Mouse (Mus musculus): ENCODE data around the gene Lcn11. TPM values are rescaled to one million over a fixed set of nuclear protein-coding genes. Genes with fewer than 3 reads are reported as not detected.
"Not testable (repeated sequence)": the region's sequence is repeated elsewhere in the genome, so short reads cannot be mapped to it uniquely, and the experiment has no call there.

Gene Lcn11
- not detected for total RNA-seq (2021)

GRCm38 (mm10) chr2:25776717-25777116, at the start of gene Lcn11:
Gene Lcn11, plus strand, starts transcription at chr2:25777017.
- no peak for DNase-seq

GRCm38 (mm10) chr2:25733199-25733930, 43.5 kb upstream of the Lcn11 start:
- DNase-seq: no peak

- not testable (repeated sequence) for DNase-seq
Measured at GRCm38 (mm10) chr2:25736709-25737108, 40.1 kb upstream of the Lcn11 start, which contains the start of gene Obp2b. Gene Obp2b, plus strand, starts transcription at chr2:25737009.

GRCm38 (mm10) chr2:25741671-25742070, 35.1 kb upstream of the Lcn11 start:
- no peak for DNase-seq

- no peak for DNase-seq
Measured at GRCm38 (mm10) chr2:25754201-25754600, 22.6 kb upstream of the Lcn11 start.

GRCm38 (mm10) chr2:25758064-25758625, 18.7 kb upstream of the Lcn11 start:
- DNase-seq: no peak

- no peak for DNase-seq
Measured at GRCm38 (mm10) chr2:25765269-25765668, 11.5 kb upstream of the Lcn11 start, which contains the start of gene Lcn3. Gene Lcn3, plus strand, starts transcription at chr2:25765569.

- DNase-seq: no peak
Measured at GRCm38 (mm10) chr2:25767764-25768163, 9.1 kb upstream of the Lcn11 start.

GRCm38 (mm10) chr2:25773507-25773906, 3.3 kb upstream of the Lcn11 start:
- DNase-seq: no peak

- DNase-seq: no peak
Measured at GRCm38 (mm10) chr2:25774640-25775039, 2.2 kb upstream of the Lcn11 start.

GRCm38 (mm10) chr2:25775991-25776390, 826 bp upstream of the Lcn11 start:
- DNase-seq: no peak

GRCm38 (mm10) chr2:25779076-25779475, 2.3 kb downstream of the Lcn11 start:
- no peak for DNase-seq

- no peak for DNase-seq
Measured at GRCm38 (mm10) chr2:25780921-25781320, 4.1 kb downstream of the Lcn11 start.

- DNase-seq: no peak
Measured at GRCm38 (mm10) chr2:25781957-25782356, 5.1 kb downstream of the Lcn11 start, which contains the start of gene Gm13539. Gene Gm13539, plus strand, starts transcription at chr2:25782257.

GRCm38 (mm10) chr2:25785573-25786322, 8.9 kb downstream of the Lcn11 start:
- no peak for DNase-seq

GRCm38 (mm10) chr2:25789092-25789491, 12.3 kb downstream of the Lcn11 start:
- no peak for DNase-seq

- DNase-seq: peak; percentile 27
Measured at GRCm38 (mm10) chr2:25797635-25798034, 20.8 kb downstream of the Lcn11 start.

- DNase-seq: peak; percentile 13
Measured at GRCm38 (mm10) chr2:25798065-25798464, 21.2 kb downstream of the Lcn11 start.

GRCm38 (mm10) chr2:25811711-25812110, 34.9 kb downstream of the Lcn11 start:
- DNase-seq: no peak

- DNase-seq: no peak
Measured at GRCm38 (mm10) chr2:25813364-25813763, 36.5 kb downstream of the Lcn11 start.

- DNase-seq: not testable (repeated sequence)
Measured at GRCm38 (mm10) chr2:25815748-25816147, 38.9 kb downstream of the Lcn11 start, which contains the start of gene Glt6d1. Gene Glt6d1, minus strand, starts transcription at chr2:25815848.

GRCm38 (mm10) chr2:25822806-25823205, 46.0 kb downstream of the Lcn11 start, which contains the start of gene Lcn9:
Gene Lcn9, plus strand, starts transcription at chr2:25823153.
- peak; percentile 53 for DNase-seq

GRCm38 (mm10) chr2:25824751-25825150, 47.9 kb downstream of the Lcn11 start:
- no peak for DNase-seq

Measured in heart, postnatal 4 days (tissue).